Mouse (Mus musculus) 3T3-L1 (cell line): Measurements from ENCODE around the gene Olfr643.

ENCODE experiments used
- DNase-seq: peaks from one replicate; pipeline ENCODE4 v3.0.0-alpha.2; 2015; ENCODE audit warnings: low read depth, low spot score

The Olfr643 gene

DNA sequence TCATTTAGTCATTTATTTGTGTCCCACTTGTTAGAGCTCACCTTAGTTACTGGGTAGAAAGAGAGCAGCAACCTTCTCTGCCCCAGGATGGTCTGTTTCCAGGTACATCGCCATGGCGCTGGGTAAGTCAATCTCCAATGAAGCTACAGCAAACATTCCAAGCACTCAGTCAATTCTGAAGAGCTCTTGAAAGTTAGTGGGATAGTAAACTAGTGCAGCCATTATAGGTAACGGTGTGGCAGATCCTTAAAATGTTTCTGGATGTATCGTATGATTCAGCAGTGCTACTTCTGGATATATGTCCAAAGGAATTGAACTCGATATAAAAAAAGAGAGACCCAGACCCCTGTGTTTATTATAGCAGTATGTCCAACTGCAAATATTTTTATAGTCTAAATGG is at the start of gene Olfr643:
Gene Olfr643, minus strand, starts transcription at position 101 of the 400 bp plus-strand sequence.
- DNase-seq, result no peak

DNA sequence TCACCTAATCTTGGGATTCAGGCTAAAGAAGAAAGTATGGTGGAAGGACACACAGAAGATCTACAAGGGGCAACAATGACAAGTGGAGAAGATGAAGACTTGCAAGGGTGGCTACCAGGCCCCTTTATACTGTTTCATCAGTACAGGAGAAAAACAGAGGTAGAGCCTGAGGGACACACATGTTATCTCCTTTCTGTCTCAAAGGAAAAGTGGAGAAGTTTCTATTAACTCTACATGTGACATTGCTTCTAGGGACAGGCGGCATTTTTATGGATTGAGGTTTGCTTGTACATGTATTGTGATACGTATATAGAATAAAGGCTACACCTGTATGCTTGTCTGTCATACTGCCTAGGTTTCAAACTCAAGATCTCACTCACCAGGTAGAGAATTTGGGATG is 46.1 kb upstream of the Olfr643 start, which contains the start of gene Olfr648:
Gene Olfr648, minus strand, starts transcription at position 101 of the 400 bp plus-strand sequence.
- no peak for DNase-seq

DNA sequence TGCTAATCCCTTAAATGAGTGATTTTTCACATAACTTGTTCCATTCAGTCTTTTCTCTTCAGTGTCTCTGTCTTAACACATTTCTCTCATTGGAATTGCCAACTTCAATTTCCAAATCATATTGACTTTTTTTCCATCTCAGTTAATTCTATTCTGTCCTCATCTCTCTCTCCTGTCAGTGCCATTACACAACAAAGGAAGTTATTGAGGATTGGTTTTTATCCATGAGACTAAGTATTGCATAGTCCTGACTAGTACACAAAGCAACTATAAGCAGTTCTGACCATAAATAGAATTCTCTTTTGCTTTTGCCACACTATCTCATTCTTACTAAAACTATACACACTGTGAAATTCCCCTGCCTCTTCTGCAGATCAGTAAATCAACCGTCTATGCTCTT is 41.9 kb upstream of the Olfr643 start:
- DNase-seq, result no peak

GRCm38 (mm10) chr7:104178422-104179054 is 41.3 kb upstream of the Olfr643 start:
- no peak for DNase-seq

DNA sequence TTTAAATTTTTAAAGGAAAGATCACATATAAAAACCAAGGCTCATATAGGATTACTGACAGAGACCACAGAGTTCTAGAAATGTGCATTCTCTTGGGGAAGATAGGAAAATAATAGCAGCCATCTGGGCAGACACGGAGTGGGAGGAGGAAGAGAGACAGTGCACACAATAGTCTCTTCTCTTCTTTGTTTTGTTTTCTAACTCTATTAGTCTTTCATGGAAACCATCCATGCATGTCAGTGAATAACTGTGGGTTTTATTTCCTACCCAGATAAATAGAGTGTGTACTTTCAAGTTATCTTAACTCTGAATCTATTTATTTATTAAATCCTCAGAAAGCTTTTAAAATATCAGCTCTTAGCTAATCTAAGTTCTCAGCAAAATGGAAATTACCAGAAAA is 37.9 kb upstream of the Olfr643 start:
- no peak for DNase-seq

GRCm38 (mm10) chr7:104169634-104170204 is 32.5 kb upstream of the Olfr643 start:
- DNase-seq, result no peak

DNA sequence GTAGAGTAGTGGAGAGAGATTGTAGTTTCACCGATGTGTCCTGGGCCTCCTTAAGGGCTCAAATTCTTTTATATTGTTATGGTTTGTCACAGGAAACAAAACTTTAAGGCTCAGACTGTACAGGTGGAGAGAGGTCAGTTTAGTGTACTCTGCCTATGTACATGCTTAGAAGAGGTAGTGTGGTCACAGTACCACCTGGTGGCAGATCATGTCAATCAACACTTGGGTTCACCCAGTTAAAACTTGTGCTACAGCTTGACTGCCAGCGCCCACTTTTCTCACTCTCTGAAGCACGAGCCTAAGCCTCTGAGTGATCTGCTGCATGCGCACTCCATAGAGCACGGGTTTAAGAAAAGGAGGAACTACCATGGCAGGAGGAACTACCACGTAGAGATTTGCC is 29.9 kb upstream of the Olfr643 start:
- DNase-seq, result no peak

- no peak for DNase-seq
These were observed 13.3 kb upstream of the Olfr643 start, which contains the start of gene Ubqlnl for GRCm38 (mm10) chr7:104150456-104150855. Gene Ubqlnl, minus strand, starts transcription at chr7:104150556.

GRCm38 (mm10) chr7:104143179-104143578 is 6.0 kb upstream of the Olfr643 start, which contains the start of gene Ubqln3:
Gene Ubqln3, minus strand, starts transcription at chr7:104143279.
- no peak for DNase-seq

DNA sequence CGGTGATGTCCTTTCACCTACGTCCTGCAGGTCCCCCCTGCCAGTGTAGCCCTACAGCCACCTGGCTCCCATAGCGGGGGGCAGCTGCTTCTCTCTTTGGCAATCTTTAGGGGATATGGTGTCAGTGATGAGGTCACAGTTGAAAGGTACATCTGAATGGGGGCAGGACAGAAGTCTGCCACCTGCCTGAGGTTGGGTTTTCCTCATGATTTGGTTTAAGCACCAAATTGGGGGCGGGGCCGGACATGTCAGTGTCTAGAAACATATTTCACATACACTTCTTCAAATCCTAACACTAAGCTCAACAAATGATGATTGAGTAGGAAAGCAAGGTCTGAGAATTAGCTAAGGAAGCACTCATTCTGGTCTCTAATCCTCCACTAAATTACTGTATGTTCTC is 7.5 kb downstream of the Olfr643 start, which contains the start of gene Ubqln5:
Gene Ubqln5, minus strand, starts transcription at position 101 of the 400 bp plus-strand sequence.
- no peak for DNase-seq

DNA sequence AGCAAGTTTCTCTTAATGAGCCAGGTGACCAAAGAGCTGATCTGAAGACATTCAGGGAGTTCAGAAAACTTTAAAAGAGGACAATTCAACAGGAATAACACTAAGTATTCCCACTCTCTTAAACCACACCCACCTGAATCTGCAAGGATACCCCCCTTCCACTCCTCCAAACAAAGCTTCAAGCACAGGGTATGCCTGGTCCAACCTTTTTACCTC is 32.5 kb downstream of the Olfr643 start, which contains the start of gene Olfr646:
Gene Olfr646, plus strand, starts transcription at position 117 of the 216 bp plus-strand sequence.
- no peak for DNase-seq

GRCm38 (mm10) chr7:104103913-104104756 is 33.1 kb downstream of the Olfr643 start:
- DNase-seq, result no peak

DNA sequence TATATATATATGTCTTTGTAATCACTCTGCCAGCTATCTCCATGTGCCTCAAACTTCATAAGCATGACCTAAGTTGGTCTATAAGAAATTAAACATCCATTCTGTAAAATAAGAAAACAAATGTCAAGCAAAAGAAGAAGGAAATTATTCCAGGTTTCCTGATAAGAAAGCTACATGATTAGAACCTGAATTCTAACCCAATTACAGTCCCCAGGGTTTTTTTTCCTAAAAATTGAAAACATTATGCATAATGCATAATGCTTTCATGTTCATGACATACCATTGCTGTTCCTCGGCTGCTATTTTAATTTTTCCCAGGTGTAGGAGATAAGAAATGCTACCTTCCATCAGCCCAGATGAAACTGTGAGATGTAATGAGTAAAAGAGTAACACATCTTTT is 51.8 kb downstream of the Olfr643 start, which contains the start of gene Olfr645:
Gene Olfr645, minus strand, starts transcription at position 101 of the 400 bp plus-strand sequence.
- DNase-seq, result no peak

GRCm38 (mm10) chr7:104071769-104072168 is 65.4 kb downstream of the Olfr643 start, which contains the start of gene Olfr644:
Gene Olfr644, minus strand, starts transcription at chr7:104071869.
- DNase-seq, result no peak

DNA sequence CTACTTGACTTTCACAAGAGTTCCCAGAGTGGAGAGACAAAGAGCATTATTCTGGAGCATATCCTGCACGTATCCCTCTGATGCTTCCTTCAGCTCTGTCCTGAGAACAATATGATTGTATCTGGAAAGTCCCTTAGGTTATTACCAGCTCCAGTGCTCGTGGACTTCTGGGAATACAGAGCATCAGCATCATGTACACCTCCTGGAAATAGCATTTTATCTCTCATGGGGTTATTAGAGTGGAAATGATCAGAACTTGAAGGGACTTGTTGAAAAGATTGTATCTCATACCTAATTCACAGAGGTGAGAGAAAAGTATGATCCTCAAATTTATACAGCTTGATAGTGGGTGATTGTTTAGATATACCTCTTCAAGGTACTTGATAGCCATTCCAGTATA is 75.9 kb downstream of the Olfr643 start, which contains the start of gene 4930516K23Rik:
Gene 4930516K23Rik, minus strand, starts transcription at position 101 of the 400 bp plus-strand sequence.
- DNase-seq, result no peak

DNA sequence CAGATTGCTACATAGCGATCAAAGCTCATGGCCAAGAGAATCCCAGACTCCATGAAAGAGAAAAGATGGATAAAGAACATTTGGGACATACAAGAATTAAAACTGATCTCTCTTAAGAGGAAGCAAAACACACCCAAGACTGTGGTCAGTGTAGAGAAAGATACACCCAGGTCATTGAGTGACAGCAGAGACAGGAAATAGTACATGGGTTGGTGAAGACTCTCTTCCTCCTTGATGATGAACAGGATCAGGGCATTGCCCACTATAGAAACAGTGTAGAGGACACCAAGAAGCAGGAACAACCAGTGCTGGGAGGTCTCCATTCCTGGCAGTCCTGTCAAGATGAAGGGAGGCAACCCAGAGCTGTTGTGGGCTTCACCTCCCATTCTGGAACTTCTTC is 78.0 kb downstream of the Olfr643 start:
- DNase-seq, result no peak

DNA sequence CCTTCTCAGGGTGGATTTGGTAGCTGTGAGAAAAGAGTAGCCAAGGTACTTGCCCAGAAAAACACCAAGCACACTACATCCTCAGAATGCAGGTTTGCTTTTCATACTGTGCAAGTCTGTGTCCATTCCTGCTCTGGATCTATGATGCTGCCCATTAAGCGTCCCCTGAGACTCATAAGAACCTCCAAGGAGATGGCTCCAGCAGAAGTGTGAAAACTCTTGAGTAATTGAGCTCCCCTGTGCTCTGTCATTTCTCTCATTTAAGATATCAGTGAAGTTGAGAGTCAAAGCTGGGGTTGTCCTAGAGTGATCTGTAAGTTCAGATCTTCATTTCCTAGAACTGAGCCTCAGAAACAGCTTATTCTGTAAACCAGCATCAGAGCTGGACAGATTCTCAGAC is 84.6 kb downstream of the Olfr643 start, which contains the start of gene Olfr642:
Gene Olfr642, minus strand, starts transcription at position 101 of the 400 bp plus-strand sequence.
- DNase-seq, result no peak

- no peak for DNase-seq
These were observed 86.5 kb downstream of the Olfr643 start for GRCm38 (mm10) chr7:104050745-104051144.

DNA sequence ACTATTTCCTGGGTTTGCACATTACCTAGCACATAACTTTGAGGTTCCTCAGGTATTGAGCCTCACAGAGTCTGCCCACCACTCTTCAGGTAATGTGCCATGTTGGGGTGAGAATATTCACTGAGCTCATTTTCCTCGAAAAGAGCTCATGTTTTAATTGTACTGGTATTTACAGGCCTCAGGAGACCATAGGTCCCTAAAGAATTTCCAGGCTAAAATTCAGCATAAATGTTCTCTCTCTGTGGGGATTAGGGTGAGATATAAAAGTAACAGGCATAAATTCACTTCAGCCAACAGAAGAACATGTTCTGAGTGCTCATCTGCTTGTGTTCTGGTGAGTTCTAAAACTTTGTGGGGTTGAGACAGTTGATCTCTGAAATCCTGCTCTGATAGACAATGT is 102.1 kb downstream of the Olfr643 start, which contains the start of gene Olfr641:
Gene Olfr641, plus strand, starts transcription at position 301 of the 400 bp plus-strand sequence.
- DNase-seq, result no peak

GRCm38 (mm10) chr7:104026978-104027377 is 110.2 kb downstream of the Olfr643 start:
- no peak for DNase-seq

GRCm38 (mm10) chr7:104025473-104025872 is 111.7 kb downstream of the Olfr643 start, which contains the start of gene Olfr640:
Gene Olfr640, minus strand, starts transcription at chr7:104025573.
- DNase-seq, result no peak

DNA sequence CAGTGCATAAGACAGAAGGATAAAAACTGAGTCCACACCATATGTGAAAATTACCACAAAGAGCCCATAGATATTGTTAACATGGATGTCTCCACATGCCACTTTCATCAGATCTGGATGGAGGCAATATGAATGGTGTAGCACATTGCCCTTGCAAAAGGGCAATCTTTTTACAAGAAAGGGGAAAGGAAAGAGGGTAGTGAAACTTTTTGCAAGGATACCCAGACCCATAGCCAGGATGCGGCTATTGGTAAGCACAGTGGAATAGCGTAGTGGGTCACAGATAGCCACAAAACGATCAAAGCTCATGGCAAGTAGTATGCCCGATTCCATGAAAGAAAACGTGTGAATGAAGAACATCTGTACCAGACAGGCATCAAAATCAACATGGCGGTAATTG is 115.6 kb downstream of the Olfr643 start:
- DNase-seq, result no peak
